Mouse (Mus musculus) C2C12 (cell line): ENCODE measurements around the gene Mllt3. TPM values are rescaled to one million over a fixed set of nuclear protein-coding genes. Genes with fewer than 3 reads are reported as not detected.

Experiments
- H3K27me3 ChIP-seq: one replicate; pipeline ENCODE4 v1.6.1; 2011; ENCODE audit not compliant: control insufficient read depth, insufficient read depth, insufficient read length
- H3K36me3 ChIP-seq: one replicate; pipeline ENCODE4 v1.6.1; 2011; ENCODE audit not compliant: control insufficient read depth, insufficient read depth
- H3K4me3 ChIP-seq: one replicate; pipeline ENCODE4 v1.5.1; 2011; ENCODE audit warnings: mild to moderate bottlenecking, control low read depth; ENCODE audit not compliant: poor library complexity, insufficient read depth, severe bottlenecking
- H3K79me2 ChIP-seq: one replicate; pipeline ENCODE4 v1.6.1; 2011; ENCODE audit not compliant: control insufficient read depth, insufficient read depth
- H3K79me3 ChIP-seq: one replicate; pipeline ENCODE4 v1.6.1; 2011; ENCODE audit warnings: low read depth, control low read depth
- H3ac ChIP-seq: one replicate; pipeline ENCODE3; 2011; ENCODE audit warnings: low read depth; ENCODE audit not compliant: control insufficient read depth, insufficient read length
- CEBPB ChIP-seq: IDR thresholded peaks from one replicate; pipeline ENCODE4 v1.6.1; 2011; ENCODE audit warnings: low read depth, mild to moderate bottlenecking, control low read depth, moderate library complexity
- CTCF ChIP-seq: IDR thresholded peaks from one replicate; pipeline ENCODE4 v1.5.1; 2011; ENCODE audit not compliant: control insufficient read depth, insufficient read depth, insufficient read length
- FOSL1 ChIP-seq: IDR thresholded peaks from one replicate; pipeline ENCODE4 v1.8.0; 2011; ENCODE audit warnings: mild to moderate bottlenecking, low read length; ENCODE audit not compliant: poor library complexity, insufficient read depth, severe bottlenecking
- MAX ChIP-seq: IDR thresholded peaks from one replicate; pipeline ENCODE4 v1.6.1; 2011; ENCODE audit warnings: mild to moderate bottlenecking, control low read depth
- MYOD1 ChIP-seq: IDR thresholded peaks from one replicate; pipeline ENCODE4 v1.6.1; 2011; ENCODE audit warnings: low read depth; ENCODE audit not compliant: control insufficient read depth, insufficient read length
- MYOG ChIP-seq: IDR thresholded peaks from one replicate; pipeline ENCODE4 v1.6.1; 2011; ENCODE audit not compliant: control insufficient read depth, insufficient read length; ENCODE audit errors: extremely low read depth
- USF1 ChIP-seq: IDR thresholded peaks from one replicate; pipeline ENCODE4 v1.6.1; 2011; ENCODE audit warnings: low read depth, mild to moderate bottlenecking, control low read depth, moderate library complexity
- polyA plus RNA-seq: library from polyadenylated mRNA; unstranded; fragments of >200 nt; fragmentation: generic; extraction: Trizol; gene quantifications from one replicate; pipeline ENCODE4 v1.2.1, GENCODE M21; 2012; ENCODE audit warnings: missing spikeins

Gene Mllt3
- polyA plus RNA-seq, 1 experiment: 8.1 TPM

DNA sequence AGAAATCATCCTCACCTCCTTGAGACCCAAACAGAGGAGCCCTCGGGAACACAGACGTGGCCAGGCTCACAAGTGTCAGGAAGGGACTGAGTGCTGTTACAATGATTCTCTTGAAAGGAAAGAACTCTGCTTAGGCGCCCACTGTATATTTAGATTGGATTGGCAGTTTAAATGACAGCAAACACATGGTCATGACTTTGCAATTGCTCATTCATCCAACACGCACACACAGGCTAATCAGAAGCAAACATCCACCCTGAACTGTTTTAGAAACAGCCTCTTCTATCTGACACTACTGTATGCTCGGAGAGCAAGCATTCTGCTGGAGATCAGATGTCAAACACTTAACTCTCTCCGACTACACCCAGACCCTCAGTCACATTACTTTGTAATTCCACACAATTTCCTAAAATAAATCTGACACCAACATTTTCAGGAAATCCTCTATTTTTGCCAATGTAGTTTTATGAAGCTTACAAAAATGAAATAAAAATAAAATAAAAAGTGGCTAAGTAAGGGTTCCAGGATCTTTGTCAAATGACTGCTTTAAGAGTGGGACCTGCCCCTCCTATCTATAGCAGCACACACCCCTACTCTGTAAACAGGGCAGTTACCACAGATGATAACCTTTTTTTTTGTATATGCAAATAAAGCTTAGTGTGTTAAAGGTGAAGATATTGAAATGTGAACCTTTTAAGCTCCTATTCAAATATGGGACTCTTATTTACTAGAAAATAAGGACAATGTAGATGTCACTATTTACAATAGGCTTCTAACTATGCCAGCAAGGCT, 226.8 kb downstream of the Mllt3 start:
- no peak overlapping the region for H3K4me3 ChIP-seq
- no peaks in the 10 kb centered on the region for H3K36me3 ChIP-seq
- H3ac ChIP-seq: no peak overlapping the region
- TF ChIP-seq CEBPB (no peak), MAX (no peak), USF1 (no peak), MYOD1 (no peak), CTCF (no peak), MYOG (no peak), FOSL1 (no peak)
- H3K79me2 ChIP-seq: no peaks in the 10 kb centered on the region
- H3K27me3 ChIP-seq: no peaks in the 10 kb centered on the region
- no peaks in the 10 kb centered on the region for H3K79me3 ChIP-seq

DNA sequence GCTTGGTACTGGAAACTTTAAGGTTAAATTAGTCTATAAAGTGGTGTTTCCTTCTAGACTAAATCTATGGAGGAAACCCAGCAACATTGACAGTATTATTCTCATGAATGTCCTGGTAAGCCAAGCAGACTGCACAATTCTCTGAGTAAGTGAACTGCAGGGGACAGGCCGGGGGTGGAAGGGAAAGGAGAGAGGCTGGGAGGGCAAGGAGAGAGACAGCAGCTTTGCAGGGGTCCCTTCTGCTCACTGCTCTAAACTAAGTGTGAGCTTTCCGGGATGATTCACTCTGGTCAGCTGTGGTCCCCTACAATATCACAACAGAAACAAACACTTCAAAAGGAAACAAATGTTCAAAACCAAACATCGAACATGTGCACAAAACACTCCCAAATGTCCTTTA, 228.6 kb downstream of the Mllt3 start:
- TF ChIP-seq CEBPB (no peak), CTCF (no peak), MYOG (no peak), MAX (no peak), USF1 (no peak), FOSL1 (no peak), MYOD1 (no peak)
- H3K79me2 ChIP-seq: no peaks in the 10 kb centered on the region
- no peaks in the 10 kb centered on the region for H3K27me3 ChIP-seq
- no peaks in the 10 kb centered on the region for H3K79me3 ChIP-seq
- H3ac ChIP-seq: no peak overlapping the region
- no peaks in the 10 kb centered on the region for H3K36me3 ChIP-seq
- H3K4me3 ChIP-seq: no peak overlapping the region

DNA sequence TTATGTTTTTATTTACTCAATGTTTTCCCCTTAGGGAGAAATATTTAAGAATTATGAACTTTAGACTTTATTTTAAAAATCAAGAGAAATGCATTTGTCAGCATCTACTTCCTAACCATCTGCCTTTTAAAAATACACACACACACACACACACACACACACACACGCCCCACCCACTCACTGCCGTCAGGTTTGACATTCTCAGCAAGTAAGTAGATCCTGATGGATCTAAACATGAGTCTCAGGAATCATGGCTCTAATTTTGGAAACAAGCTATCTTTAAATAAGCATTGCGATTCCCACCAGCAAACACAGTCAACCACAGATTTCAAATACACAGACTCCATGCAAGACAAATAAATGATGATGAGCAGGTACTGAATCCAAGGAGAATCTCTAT, 229.9 kb downstream of the Mllt3 start:
- Histone ChIP-seq H3K36me3 (no peaks in the 10 kb centered on the region), H3K79me2 (no peaks in the 10 kb centered on the region), H3ac (no peak overlapping the region), H3K79me3 (no peaks in the 10 kb centered on the region), H3K27me3 (no peaks in the 10 kb centered on the region), H3K4me3 (no peak overlapping the region)
- no peak for TF ChIP-seq FOSL1
- TF ChIP-seq USF1: no peak
- TF ChIP-seq MAX: no peak
- no peak for TF ChIP-seq MYOG
- TF ChIP-seq MYOD1: no peak
- no peak for TF ChIP-seq CTCF
- no peak for TF ChIP-seq CEBPB

DNA sequence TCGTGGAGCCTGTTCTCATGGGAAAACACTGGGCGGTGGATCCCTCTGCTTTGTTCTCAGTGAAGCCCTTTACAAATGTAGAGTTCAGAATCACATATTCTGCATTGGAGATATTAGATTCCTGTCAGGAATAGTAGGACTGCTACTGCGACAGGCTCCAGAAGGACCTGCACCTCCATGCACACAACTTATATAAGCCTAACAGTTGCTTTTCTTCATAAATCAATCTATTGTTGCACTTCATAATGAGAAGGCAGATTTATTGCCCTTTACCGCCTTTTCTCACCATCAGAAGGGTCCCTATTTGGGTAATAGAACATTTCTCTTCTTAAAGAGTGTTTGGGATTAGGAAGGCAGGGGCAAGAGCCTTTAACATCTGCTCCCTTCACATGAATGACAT, 231.0 kb downstream of the Mllt3 start:
- Histone ChIP-seq H3K79me2 (no peaks in the 10 kb centered on the region), H3K27me3 (no peaks in the 10 kb centered on the region)

DNA sequence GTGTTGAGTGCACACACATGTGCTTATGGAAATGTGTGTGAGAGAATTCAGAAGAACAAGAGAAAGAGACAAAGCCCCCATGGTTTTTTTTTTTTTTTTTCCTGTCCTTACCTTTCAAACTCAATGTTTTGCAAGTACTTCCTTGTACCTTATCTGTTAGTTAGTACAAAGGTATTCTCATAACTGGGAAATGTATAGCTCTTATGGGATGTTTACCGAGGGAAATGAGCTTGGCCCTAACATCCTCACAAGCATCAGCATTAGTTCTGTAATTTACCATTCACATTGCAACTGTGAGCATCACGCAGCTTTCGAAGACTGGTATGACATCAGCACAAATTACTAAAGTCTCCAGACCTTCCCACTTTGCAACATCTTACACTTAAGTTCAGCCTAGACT, 231.8 kb downstream of the Mllt3 start:
- Histone ChIP-seq H3K79me2 (no peaks in the 10 kb centered on the region), H3K4me3 (no peak overlapping the region), H3K27me3 (no peaks in the 10 kb centered on the region), H3K36me3 (no peaks in the 10 kb centered on the region), H3K79me3 (no peaks in the 10 kb centered on the region), H3ac (no peak overlapping the region)
- TF ChIP-seq CTCF (no peak), MYOD1 (no peak), USF1 (no peak), MYOG (no peak), CEBPB (no peak), FOSL1 (no peak), MAX (no peak)

More for the DNA sequence above, 231.0 kb downstream of the Mllt3 start:
- H3ac ChIP-seq: no peak overlapping the region
- TF ChIP-seq CEBPB: no peak
- TF ChIP-seq USF1: no peak
- TF ChIP-seq MYOG: no peak
- TF ChIP-seq MYOD1: no peak
- TF ChIP-seq CTCF: no peak
- TF ChIP-seq FOSL1: no peak
- no peak for TF ChIP-seq MAX
- no peaks in the 10 kb centered on the region for H3K36me3 ChIP-seq
- H3K79me3 ChIP-seq: no peaks in the 10 kb centered on the region
- H3K4me3 ChIP-seq: no peak overlapping the region

DNA sequence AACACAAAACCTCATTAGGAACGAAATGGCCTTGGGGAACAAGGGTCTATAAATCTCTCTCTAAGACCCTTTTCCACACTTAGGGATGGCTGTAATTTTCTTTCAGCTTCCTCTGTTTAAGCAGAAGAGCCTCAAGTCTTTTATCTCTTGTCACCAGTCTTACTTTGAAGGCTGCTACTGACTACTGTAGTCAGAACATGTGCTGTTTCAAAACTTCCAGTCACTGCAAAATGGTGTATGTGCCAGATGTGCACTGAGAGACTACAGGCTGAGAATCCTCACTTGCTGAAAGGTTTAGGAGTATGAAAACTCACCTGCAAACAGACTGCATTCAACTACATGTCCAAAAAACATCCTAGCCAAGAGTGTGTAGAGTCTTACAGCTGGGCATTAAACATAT, 232.9 kb downstream of the Mllt3 start:
- Histone ChIP-seq H3K27me3 (no peaks in the 10 kb centered on the region), H3K79me3 (no peaks in the 10 kb centered on the region), H3ac (no peak overlapping the region), H3K79me2 (no peaks in the 10 kb centered on the region), H3K36me3 (no peaks in the 10 kb centered on the region), H3K4me3 (no peak overlapping the region)
- TF ChIP-seq MAX (no peak), USF1 (no peak), CTCF (no peak), MYOD1 (no peak), MYOG (no peak), FOSL1 (no peak), CEBPB (no peak)
